Mouse (Mus musculus) small intestine, adult 2 months (tissue): ENCODE data around the gene Tmem127. TPM values are rescaled to one million over a fixed set of nuclear protein-coding genes. Genes with fewer than 3 reads are reported as not detected.

Source experiments
- H3K27ac ChIP-seq: fragments of 200-500 bp; 2 replicates; pipeline ENCODE4 v1.5.1; 2012; ENCODE audit warnings: low read depth, low read length, control low read depth, inconsistent platforms; ENCODE audit not compliant: insufficient read depth
- H3K27me3 ChIP-seq: fragments of 200-500 bp; 2 replicates; pipeline ENCODE4 v1.6.1; 2012; ENCODE audit warnings: mild to moderate bottlenecking, moderate library complexity, low read length, inconsistent platforms; ENCODE audit not compliant: control insufficient read depth, insufficient read depth
- H3K36me3 ChIP-seq: fragments of 200-500 bp; 2 replicates; pipeline ENCODE4 v1.6.1; 2012; ENCODE audit warnings: mild to moderate bottlenecking, low read length, control low read depth, inconsistent platforms; ENCODE audit not compliant: control insufficient read depth, insufficient read depth
- H3K4me1 ChIP-seq: fragments of 200-500 bp; 2 replicates; pipeline ENCODE4 v1.6.1; 2012; ENCODE audit warnings: low read length, inconsistent platforms, mixed read lengths; ENCODE audit not compliant: control insufficient read depth, insufficient read depth, insufficient read length
- H3K4me3 ChIP-seq: fragments of 200-500 bp; 2 replicates; pipeline ENCODE4 v1.5.1; 2012; ENCODE audit warnings: low read depth, mild to moderate bottlenecking, control low read depth, inconsistent platforms, low read length, moderate library complexity
- CTCF ChIP-seq: fragments of 200-500 bp; IDR thresholded peaks from 2 replicates; pipeline ENCODE4 v1.5.1; 2012; ENCODE audit warnings: low read depth, mild to moderate bottlenecking, control low read depth, inconsistent platforms, low read length, moderate library complexity, mixed read lengths; ENCODE audit not compliant: insufficient replicate concordance, insufficient read length; ENCODE audit errors: extremely low read depth
- POLR2A ChIP-seq: fragments of 200-500 bp; IDR thresholded peaks from 2 replicates; pipeline ENCODE4 v1.6.1; 2012; ENCODE audit warnings: low read depth, mild to moderate bottlenecking, control low read depth, inconsistent platforms, low read length, moderate library complexity
- WGBS: fragments of 180-500 bp; shearing (Covaris S2); methylation state at CpG from one replicate; pipeline ENCODE4 v1.1.7; 2018; 5-methylcytosine and 5-hydroxymethylcytosine counted together
- polyA plus RNA-seq: library from polyadenylated mRNA; depleted of rRNA; stranded (reverse); fragments of >200 nt; gene quantifications from 2 replicates; pipeline ENCODE4 v1.2.3, GENCODE M21; 2012

Gene Tmem127
- polyA plus RNA-seq, 1 experiment, result 183 TPM

DNA sequence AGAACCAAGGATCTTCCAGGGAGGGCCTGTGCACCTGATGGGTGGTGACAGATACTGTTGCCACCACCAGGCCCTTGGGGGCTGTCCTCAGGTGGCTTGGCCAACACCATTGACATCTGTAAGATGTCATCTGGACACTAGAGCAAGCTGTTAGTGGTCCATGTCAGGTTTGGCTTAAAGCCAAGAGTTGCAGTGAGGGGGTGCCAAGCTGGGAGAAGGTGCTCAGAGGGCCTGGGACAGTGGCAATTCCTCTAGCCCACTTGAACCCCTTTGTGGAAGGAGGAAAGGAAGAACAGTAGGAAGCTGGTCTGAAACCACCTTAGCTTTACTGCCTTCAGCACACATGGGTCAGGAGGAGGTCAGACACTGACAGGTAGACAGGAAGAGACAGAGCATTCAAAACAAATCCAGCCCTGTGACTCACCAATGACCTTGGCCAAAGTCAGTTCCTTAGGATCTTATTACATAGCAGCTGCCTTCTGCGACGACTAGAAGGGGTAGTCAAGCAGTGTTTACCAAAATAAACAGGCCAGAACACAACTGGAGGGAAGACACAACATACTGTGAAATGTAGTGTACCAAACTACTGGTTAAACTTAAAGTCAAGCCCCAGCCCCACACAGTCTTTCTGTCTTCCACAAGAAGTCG is 4.3 kb downstream of the Tmem127 start:
- Histone ChIP-seq H3K27me3 (no peaks in the 10 kb centered on the region), H3K36me3 (peaks cover 16% of the 10 kb centered on the region), H3K4me1 (peaks cover 4% of the 10 kb centered on the region), H3K4me3 (no peak overlapping the region), H3K27ac (no peak overlapping the region)
- WGBS, result 46% methylated on average over 3 of the region's 3 CpGs
- TF ChIP-seq CTCF (no peak), POLR2A (no peak)

DNA sequence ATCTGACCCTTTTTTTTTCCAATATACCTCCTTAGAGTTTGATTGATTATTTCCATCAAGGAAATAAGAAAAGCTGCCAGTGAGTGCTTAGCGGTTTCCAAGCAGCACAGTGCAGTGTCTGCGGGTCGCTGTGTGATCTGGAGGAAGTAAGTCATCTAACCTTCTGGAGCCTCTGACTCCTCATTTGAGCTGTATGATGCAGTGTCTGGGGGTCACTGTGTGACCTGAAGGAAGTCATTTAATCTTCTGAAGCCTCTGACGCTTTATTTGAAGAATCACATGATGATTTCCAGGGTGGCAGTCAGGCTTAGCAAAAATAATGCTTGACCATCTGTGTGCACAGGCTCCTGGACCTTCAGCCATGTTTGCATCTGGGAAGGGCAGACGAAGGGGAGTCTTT is 5.1 kb downstream of the Tmem127 start:
- H3K4me1 ChIP-seq, result peaks cover 3% of the 10 kb centered on the region
- TF ChIP-seq POLR2A (no peak), CTCF (no peak)
- peaks cover 24% of the 10 kb centered on the region for H3K36me3 ChIP-seq
- H3K27me3 ChIP-seq, result no peaks in the 10 kb centered on the region
- WGBS, result 70% methylated on average over 5 of the region's 5 CpGs
- no peak overlapping the region for H3K27ac ChIP-seq
- no peak overlapping the region for H3K4me3 ChIP-seq

DNA sequence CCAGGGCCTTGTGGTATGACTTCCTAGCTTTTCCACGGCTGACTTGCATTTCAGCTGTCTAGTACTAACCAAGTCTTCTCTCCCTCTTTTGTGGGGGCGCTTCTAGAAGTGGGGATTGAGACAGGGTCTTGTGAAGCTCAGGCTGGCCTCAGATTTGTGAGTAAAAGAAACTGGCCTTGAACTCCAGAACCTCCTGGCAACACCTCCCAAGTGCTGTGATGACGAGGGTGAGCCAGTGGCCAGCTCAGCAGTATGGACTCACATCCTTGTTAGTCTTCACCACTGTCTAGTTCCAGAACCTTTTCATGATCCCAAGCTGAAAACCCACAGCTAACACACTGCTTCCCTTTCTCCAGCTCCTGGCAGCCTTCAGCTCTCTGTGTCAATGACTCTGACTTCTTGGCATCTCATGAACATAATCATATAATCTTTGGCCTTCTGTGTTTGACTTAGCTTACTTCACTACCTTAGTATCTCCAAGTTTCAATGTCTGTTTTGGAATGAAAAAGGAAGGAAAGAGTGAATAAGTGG is 7.0 kb downstream of the Tmem127 start:
- WGBS, result 91% methylated on average over 3 of the region's 3 CpGs
- TF ChIP-seq CTCF (no peak), POLR2A (no peak)

DNA sequence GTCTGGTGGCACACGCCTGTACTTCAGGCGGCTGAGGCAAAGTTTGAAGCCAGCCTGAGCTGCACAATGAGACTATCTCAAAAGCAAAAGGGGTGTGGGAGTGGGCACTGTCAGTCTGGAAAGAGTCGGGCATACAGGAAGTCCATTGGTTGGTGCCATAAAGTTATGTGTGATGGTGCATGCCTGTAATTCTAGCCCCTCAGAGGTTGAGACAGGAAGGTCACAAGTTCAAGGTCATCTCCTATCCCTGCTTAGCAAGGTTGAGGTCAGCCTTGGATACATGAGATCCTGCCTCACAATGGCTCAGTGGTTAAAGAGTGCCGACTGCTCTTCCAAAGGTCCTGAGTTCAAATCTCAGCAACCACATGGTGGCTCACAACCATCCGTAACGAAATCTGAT is 7.6 kb downstream of the Tmem127 start:
- H3K27me3 ChIP-seq, result no peaks in the 10 kb centered on the region
- 82% methylated on average over 6 of the region's 6 CpGs for WGBS
- no peak for TF ChIP-seq POLR2A
- no peak for TF ChIP-seq CTCF

More for the DNA sequence above, 7.0 kb downstream of the Tmem127 start:
- no peak overlapping the region for H3K27ac ChIP-seq
- H3K4me3 ChIP-seq, result no peak overlapping the region
- no peaks in the 10 kb centered on the region for H3K27me3 ChIP-seq
- H3K36me3 ChIP-seq, result peaks cover 41% of the 10 kb centered on the region
- H3K4me1 ChIP-seq, result peaks cover 3% of the 10 kb centered on the region

DNA sequence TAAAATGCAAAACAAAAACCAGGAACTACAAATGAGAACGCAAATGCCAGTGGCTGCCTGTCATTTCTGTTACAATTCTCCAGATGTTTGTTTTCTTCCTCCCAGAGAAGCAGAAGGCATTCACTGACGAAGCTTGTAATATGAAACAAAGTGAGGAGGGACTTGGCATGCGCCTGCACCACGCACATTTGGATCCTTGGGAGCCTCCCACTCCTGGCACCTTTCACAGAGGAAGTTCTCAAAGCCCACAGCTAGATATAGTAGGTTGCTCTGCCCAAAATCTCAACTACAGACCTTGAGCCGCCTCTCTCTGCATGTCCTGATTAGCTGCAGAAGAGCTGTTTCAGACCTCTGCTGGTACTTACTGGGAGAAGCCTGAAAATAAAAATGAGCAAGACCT is 11.6 kb downstream of the Tmem127 start:
- Histone ChIP-seq H3K4me1 (no peaks in the 10 kb centered on the region), H3K27ac (no peak overlapping the region), H3K27me3 (no peaks in the 10 kb centered on the region), H3K36me3 (peaks cover 39% of the 10 kb centered on the region), H3K4me3 (no peak overlapping the region)
- no peak for TF ChIP-seq CTCF
- no peak for TF ChIP-seq POLR2A
- 76% methylated on average over 5 of the region's 5 CpGs for WGBS

More for the DNA sequence above, 7.6 kb downstream of the Tmem127 start:
- Histone ChIP-seq H3K4me1 (peaks cover 3% of the 10 kb centered on the region), H3K36me3 (peaks cover 43% of the 10 kb centered on the region), H3K4me3 (no peak overlapping the region), H3K27ac (no peak overlapping the region)

DNA sequence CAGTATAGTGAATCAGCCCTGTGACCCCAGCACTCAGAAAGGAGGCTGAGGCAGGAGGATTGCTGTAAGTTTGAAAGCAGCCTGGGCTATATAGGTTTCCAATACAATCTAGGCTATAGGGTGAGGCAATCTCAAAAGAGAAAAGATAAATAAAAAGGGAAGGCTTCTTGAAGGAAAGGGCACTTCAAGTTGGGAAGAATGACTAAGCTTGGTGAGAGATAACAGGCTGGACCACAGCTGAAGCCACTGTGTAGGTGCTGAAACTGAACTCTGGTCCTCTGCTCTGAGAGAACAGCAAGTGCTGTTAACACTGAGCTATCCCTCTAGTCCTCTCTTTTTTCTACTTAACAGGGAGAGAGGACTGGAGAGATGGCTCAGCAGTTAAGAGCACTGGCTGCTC is 14.8 kb downstream of the Tmem127 start:
- H3K36me3 ChIP-seq, result peaks cover 23% of the 10 kb centered on the region
- H3K27ac ChIP-seq, result no peak overlapping the region
- no peaks in the 10 kb centered on the region for H3K27me3 ChIP-seq
- TF ChIP-seq CTCF (no peak), POLR2A (no peak)
- H3K4me3 ChIP-seq, result no peak overlapping the region
- no peaks in the 10 kb centered on the region for H3K4me1 ChIP-seq

DNA sequence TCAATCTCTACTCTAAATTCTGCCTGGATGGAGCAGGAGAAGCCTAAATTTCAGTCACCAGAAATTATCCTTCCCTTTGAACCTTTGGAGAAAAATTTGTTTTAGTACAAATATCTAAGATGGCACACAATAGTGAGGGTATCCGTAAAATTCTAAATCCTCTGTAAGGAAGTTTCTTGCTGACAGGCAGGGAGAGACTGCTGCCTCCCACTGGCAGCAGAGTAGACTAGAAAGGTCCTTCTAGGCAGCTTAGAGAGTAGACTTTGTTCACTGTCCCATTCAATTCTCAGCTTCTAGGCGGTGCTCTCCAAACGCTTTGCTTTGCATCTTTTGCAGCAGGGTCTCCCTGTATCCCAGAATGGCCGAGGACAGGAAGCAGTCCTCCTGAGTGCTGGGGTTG is 20.1 kb downstream of the Tmem127 start:
- 44% methylated on average over 4 of the region's 4 CpGs for WGBS
- H3K36me3 ChIP-seq, result peaks cover 2% of the 10 kb centered on the region; the same call in 1 of the 2 replicates
- TF ChIP-seq POLR2A, result no peak
- no peak for TF ChIP-seq CTCF
- H3K4me1 ChIP-seq, result peaks cover 4% of the 10 kb centered on the region; the same call in 1 of the 2 replicates
- H3K27ac ChIP-seq, result no peak overlapping the region
- no peak overlapping the region for H3K4me3 ChIP-seq
- no peaks in the 10 kb centered on the region for H3K27me3 ChIP-seq
